Mouse (Mus musculus) midbrain, embryonic 12.5 days (tissue): Measurements from ENCODE around the gene Pno1. TPM values are rescaled to one million over a fixed set of nuclear protein-coding genes. Genes with fewer than 3 reads are reported as not detected.

ENCODE experiments used
- ATAC-seq: fragments of 200-750 bp; cut with Nextera tagmentation; 2 replicates; pipeline ENCODE4 v1.8.0; 2017; ENCODE audit warnings: low read depth, moderate TSS enrichment, moderate library complexity; ENCODE audit not compliant: low FRiP score
- H3K27ac ChIP-seq: fragments of 300-500 bp; sonication (generic); replicated peaks from 2 replicates; pipeline ENCODE4 v1.5.1; 2016; ENCODE audit warnings: mild to moderate bottlenecking
- H3K27me3 ChIP-seq: fragments of 300-500 bp; sonication (generic); 2 replicates; pipeline ENCODE4 v1.6.1; 2016; ENCODE audit warnings: mild to moderate bottlenecking
- H3K36me3 ChIP-seq: fragments of 300-500 bp; sonication (generic); 2 replicates; pipeline ENCODE4 v1.6.1; 2016
- H3K4me1 ChIP-seq: fragments of 300-500 bp; sonication (generic); 2 replicates; pipeline ENCODE4 v1.6.1; 2016
- H3K4me2 ChIP-seq: fragments of 300-500 bp; sonication (generic); replicated peaks from 2 replicates; pipeline ENCODE4 v1.6.1; 2016; ENCODE audit warnings: mild to moderate bottlenecking, moderate library complexity
- H3K4me3 ChIP-seq: fragments of 300-500 bp; sonication (generic); 2 replicates; pipeline ENCODE4 v1.5.1; 2016; ENCODE audit warnings: mild to moderate bottlenecking
- H3K9ac ChIP-seq: fragments of 300-500 bp; sonication (generic); replicated peaks from 2 replicates; pipeline ENCODE4 v1.6.1; 2016; ENCODE audit warnings: mild to moderate bottlenecking, moderate library complexity
- H3K9me3 ChIP-seq: fragments of 300-500 bp; sonication (generic); 2 replicates; pipeline ENCODE4 v1.6.1; 2016; ENCODE audit warnings: mild to moderate bottlenecking
- WGBS: fragments of 180-500 bp; shearing (Covaris S2); methylation state at CpG from one replicate; pipeline ENCODE4 v1.1.7; 2016; 5-methylcytosine and 5-hydroxymethylcytosine counted together
- polyA plus RNA-seq: library from polyadenylated mRNA; unstranded; fragments of >200 nt; fragmentation: Nextera tagmentation; extraction: Ambion mirVana; gene quantifications from 2 replicates; pipeline ENCODE4 v1.2.1, GENCODE M21; 2016

The Pno1 gene
- polyA plus RNA-seq, 1 experiment from 2014 or later = 74.9 TPM

- H3K4me3 ChIP-seq = no peak overlapping the region
- ATAC-seq = no peak
- WGBS = 85% methylated on average over 6 of the region's 6 CpGs
- peaks cover 37% of the 10 kb centered on the region for H3K36me3 ChIP-seq
- no peak overlapping the region for H3K9ac ChIP-seq
- no peaks in the 10 kb centered on the region for H3K9me3 ChIP-seq
- H3K27ac ChIP-seq = no peak overlapping the region
- no peaks in the 10 kb centered on the region for H3K4me1 ChIP-seq
- no peak overlapping the region for H3K4me2 ChIP-seq
- H3K27me3 ChIP-seq = no peaks in the 10 kb centered on the region
Measured at GRCm38 (mm10) chr11:17202481-17202880, 8.9 kb downstream of the Pno1 start.

- Histone ChIP-seq H3K4me2 (no peak overlapping the region), H3K27me3 (no peaks in the 10 kb centered on the region), H3K27ac (no peak overlapping the region), H3K4me3 (no peak overlapping the region), H3K36me3 (peaks cover 43% of the 10 kb centered on the region), H3K9me3 (no peaks in the 10 kb centered on the region), H3K9ac (no peak overlapping the region), H3K4me1 (no peaks in the 10 kb centered on the region)
- ATAC-seq = no peak
- WGBS = 97% methylated on average over 4 of the region's 4 CpGs
Measured at GRCm38 (mm10) chr11:17200936-17201335, 10.4 kb downstream of the Pno1 start.

DNA sequence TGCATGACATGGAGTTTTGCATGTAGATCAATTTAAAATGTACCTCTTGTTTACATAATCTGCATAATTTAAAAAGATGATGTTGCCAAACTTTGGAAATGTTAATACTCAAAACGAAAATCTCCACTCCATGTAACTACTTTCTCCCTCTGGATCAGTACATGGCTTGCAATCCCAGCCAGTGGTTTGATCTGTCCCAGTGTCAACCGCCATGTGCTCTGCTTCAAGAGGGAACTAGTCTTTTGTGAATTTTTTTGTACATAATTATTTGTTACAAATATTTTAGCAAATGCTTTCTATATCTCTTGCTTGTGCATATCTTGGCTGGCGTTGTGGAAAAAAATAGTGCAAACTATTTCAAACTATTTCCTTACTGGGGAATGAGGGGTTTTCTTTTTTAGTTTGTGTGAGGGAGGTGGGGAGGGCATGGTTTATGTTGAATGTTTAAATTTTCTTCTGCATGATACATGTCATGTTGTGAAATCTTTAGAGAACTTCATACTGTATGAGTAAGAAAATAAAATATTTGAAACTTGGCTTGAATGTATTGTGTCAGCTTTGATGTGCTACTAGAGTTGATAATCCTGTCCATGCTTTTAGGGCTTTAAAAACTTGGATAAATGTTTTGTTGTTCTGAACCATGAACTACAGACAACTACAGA lies 11.4 kb downstream of the Pno1 start:
- Histone ChIP-seq H3K4me3 (no peak overlapping the region), H3K27ac (no peak overlapping the region), H3K4me1 (no peaks in the 10 kb centered on the region), H3K9ac (no peak overlapping the region), H3K4me2 (no peak overlapping the region), H3K9me3 (no peaks in the 10 kb centered on the region), H3K27me3 (no peaks in the 10 kb centered on the region), H3K36me3 (peaks cover 46% of the 10 kb centered on the region)
- ATAC-seq = no peak
- WGBS = 92% methylated on average over 3 of the region's 3 CpGs

- Histone ChIP-seq H3K36me3 (peaks cover 48% of the 10 kb centered on the region), H3K9ac (no peak overlapping the region), H3K4me3 (no peak overlapping the region), H3K4me2 (no peak overlapping the region), H3K27me3 (no peaks in the 10 kb centered on the region), H3K4me1 (no peaks in the 10 kb centered on the region), H3K27ac (no peak overlapping the region), H3K9me3 (no peaks in the 10 kb centered on the region)
- 96% methylated on average over 5 of the region's 5 CpGs for WGBS
- no peak for ATAC-seq
Measured at GRCm38 (mm10) chr11:17199170-17199569, 12.2 kb downstream of the Pno1 start.

DNA sequence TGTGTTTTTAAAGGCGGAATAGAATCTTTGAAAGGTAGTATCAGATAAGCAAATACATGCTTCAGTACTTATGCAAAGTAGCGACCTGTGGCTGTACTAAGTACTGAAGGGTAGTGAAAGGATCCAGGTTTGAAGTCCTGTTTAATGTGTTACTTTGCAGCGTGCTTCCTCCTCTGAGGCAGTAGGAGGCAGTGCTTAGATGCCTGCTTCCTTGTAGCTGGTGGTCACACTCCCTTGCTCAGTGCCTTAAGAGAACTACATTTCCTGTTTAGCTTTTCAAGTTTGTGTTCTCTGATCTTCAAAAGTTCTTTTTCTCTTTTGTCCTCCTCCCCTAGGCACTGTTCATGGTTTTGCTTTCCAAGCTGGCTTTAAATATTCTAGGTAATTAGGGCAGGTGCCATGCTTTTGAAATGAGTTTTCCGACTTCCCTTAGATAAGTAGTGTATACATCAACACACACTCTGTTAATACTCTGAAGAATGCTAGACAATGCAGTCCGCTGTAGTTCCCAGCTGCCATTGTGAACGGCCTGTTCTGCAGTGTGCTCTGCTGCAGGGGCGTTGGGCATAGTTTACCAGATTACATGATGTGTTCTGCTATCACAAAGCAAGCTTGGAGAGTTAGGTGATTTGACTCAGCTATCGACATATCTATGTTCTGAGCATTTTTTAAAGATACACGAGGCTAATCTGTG lies 19.1 kb downstream of the Pno1 start:
- Histone ChIP-seq H3K27me3 (no peaks in the 10 kb centered on the region), H3K27ac (peak overlapping the region; percentile 52; the same call in 1 of the 2 replicates), H3K4me2 (no peak overlapping the region), H3K9me3 (no peaks in the 10 kb centered on the region), H3K4me1 (0 out of 2 replicates have a peak, but pooled peaks cover 7% of the 10 kb centered on the region), H3K4me3 (no peak overlapping the region), H3K9ac (no peak overlapping the region), H3K36me3 (peaks cover 28% of the 10 kb centered on the region)
- 47% methylated on average over 9 of the region's 9 CpGs for WGBS
- peak; percentile 64 for ATAC-seq

DNA sequence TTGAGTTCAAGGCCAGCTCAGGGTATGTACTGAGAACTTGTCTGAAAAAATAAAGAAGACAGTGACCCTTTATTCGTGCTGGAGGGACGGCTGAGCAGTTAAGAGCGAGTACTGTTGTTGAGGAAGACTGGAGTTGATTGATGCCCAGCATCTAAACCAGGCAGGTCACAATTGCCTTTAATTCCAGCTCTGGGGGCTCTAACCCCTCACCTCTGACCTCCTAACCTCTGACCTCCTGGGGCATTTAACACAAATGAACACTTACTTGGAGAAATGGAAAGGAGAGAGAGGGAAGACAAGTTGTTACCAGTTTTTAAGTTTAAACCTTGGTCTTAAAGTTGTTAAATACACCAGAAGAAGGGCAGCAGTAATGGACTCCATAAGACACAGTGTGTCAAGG lies 22.6 kb downstream of the Pno1 start:
- ATAC-seq = no peak
- Histone ChIP-seq H3K4me2 (no peak overlapping the region), H3K4me3 (no peak overlapping the region), H3K9ac (no peak overlapping the region), H3K4me1 (0 out of 2 replicates have a peak, but pooled peaks cover 7% of the 10 kb centered on the region), H3K27me3 (no peaks in the 10 kb centered on the region), H3K9me3 (no peaks in the 10 kb centered on the region), H3K27ac (no peak overlapping the region), H3K36me3 (no peaks in the 10 kb centered on the region)
- 42% methylated on average over 3 of the region's 3 CpGs for WGBS

GRCm38 (mm10) chr11:17187649-17188048 lies 23.7 kb downstream of the Pno1 start:
- no peak overlapping the region for H3K4me3 ChIP-seq
- ATAC-seq = no peak
- WGBS = 86% methylated on average over 3 of the region's 3 CpGs

DNA sequence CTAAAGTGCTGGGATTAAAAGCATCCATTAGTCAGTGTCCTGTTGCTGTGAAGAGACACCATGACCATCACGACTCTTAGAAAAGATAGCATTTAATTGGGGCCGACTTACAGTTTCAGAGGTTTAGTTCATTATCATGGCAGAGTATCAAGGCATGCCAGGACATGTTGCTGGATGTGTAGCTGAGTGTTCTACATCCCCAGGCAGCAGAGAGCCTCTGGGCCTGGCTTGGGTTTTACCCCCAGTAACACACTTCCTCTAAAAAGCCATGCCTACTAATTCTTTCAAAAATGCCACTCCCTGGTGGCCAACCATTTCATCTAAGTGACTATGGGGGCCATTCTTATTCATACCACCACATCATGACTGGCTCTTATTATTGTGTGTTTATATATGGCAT lies 28.2 kb downstream of the Pno1 start:
- H3K4me1 ChIP-seq = no peaks in the 10 kb centered on the region
- no peak overlapping the region for H3K4me2 ChIP-seq
- H3K9ac ChIP-seq = no peak overlapping the region
- ATAC-seq = no peak
- H3K9me3 ChIP-seq = no peaks in the 10 kb centered on the region
- no peak overlapping the region for H3K4me3 ChIP-seq
- H3K27ac ChIP-seq = no peak overlapping the region
- WGBS = 94% methylated on average over 2 of the region's 2 CpGs
- peaks cover 8% of the 10 kb centered on the region; the same call in 1 of the 2 replicates for H3K36me3 ChIP-seq
- H3K27me3 ChIP-seq = no peaks in the 10 kb centered on the region

More at GRCm38 (mm10) chr11:17187649-17188048, 23.7 kb downstream of the Pno1 start:
- H3K4me2 ChIP-seq = no peak overlapping the region
- peaks cover 8% of the 10 kb centered on the region; the same call in 1 of the 2 replicates for H3K36me3 ChIP-seq
- no peaks in the 10 kb centered on the region for H3K9me3 ChIP-seq
- no peak overlapping the region for H3K9ac ChIP-seq
- H3K27me3 ChIP-seq = no peaks in the 10 kb centered on the region
- no peak overlapping the region for H3K27ac ChIP-seq
- H3K4me1 ChIP-seq = 0 out of 2 replicates have a peak, but pooled peaks cover 6% of the 10 kb centered on the region

GRCm38 (mm10) chr11:17181807-17182206 lies 29.6 kb downstream of the Pno1 start, which contains the start of gene Wdr92:
TSS of gene Wdr92 (plus strand) at chr11:17182107.
- Histone ChIP-seq H3K4me1 (no peaks in the 10 kb centered on the region), H3K4me3 (no peak within 1 kb of the TSS), H3K4me2 (no peak within 1 kb of the TSS), H3K9me3 (no peaks in the 10 kb centered on the region), H3K36me3 (peaks cover 8% of the 10 kb centered on the region; the same call in 1 of the 2 replicates), H3K9ac (no peak within 1 kb of the TSS), H3K27me3 (no peaks in the 10 kb centered on the region), H3K27ac (no peak within 1 kb of the TSS)
- WGBS = 87% methylated on average over 3 of the region's 3 CpGs
- no peak for ATAC-seq

DNA sequence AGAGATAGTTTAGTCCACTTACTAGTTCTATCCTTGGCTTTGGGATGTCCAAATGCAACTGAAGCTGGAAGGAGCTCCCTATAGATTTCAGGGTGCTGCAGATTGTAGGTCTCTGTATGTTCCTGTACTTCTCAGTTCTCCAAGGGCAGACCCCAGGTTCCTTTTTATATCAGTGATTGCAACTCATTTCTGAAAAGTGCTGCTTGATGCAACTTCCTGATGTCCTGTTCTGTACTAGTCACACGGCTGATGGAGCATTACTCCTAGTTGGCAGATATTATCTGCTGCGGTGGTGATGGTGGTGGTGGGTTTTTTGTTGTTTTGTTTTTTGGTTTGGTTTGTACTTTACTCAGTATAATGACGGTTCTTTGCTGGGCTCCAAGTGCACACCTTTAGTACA lies 30.6 kb downstream of the Pno1 start:
- H3K36me3 ChIP-seq = peaks cover 8% of the 10 kb centered on the region; the same call in 1 of the 2 replicates
- 88% methylated on average over 3 of the region's 3 CpGs for WGBS
- no peaks in the 10 kb centered on the region for H3K4me1 ChIP-seq

GRCm38 (mm10) chr11:17176638-17177037 lies 34.7 kb downstream of the Pno1 start:
- ATAC-seq = no peak
- 100% methylated on average over 1 of the region's 1 CpGs for WGBS
- Histone ChIP-seq H3K27ac (no peak overlapping the region), H3K9me3 (0 out of 2 replicates have a peak, but pooled peaks cover 9% of the 10 kb centered on the region), H3K36me3 (peaks cover 8% of the 10 kb centered on the region; the same call in 1 of the 2 replicates), H3K4me3 (no peak overlapping the region), H3K9ac (no peak overlapping the region), H3K4me2 (no peak overlapping the region), H3K4me1 (no peaks in the 10 kb centered on the region), H3K27me3 (no peaks in the 10 kb centered on the region)

More for the DNA sequence above, 30.6 kb downstream of the Pno1 start:
- Histone ChIP-seq H3K4me3 (no peak overlapping the region), H3K27ac (no peak overlapping the region), H3K27me3 (no peaks in the 10 kb centered on the region), H3K4me2 (no peak overlapping the region), H3K9me3 (no peaks in the 10 kb centered on the region), H3K9ac (no peak overlapping the region)
- ATAC-seq = no peak

DNA sequence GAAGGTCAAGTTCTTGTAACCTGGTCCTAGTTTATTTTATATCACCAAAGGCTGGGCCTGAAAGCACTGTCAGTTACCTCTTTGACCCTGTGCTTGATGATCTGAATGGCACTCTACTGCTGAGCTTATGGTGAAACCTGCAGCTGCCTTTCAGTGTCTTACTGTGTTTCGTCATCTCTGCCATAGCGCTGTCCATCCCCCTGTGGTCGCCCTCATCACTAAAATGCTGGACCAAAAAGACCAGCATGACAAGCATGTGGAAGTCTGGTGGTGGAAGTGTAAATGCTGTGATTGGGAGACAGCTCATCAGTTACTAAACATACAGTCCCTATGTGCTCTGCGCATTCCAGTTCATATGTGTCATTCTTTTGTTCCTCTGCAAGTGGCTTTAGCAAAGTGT lies 39.1 kb downstream of the Pno1 start:
- Histone ChIP-seq H3K27me3 (no peaks in the 10 kb centered on the region), H3K4me2 (no peak overlapping the region), H3K9me3 (0 out of 2 replicates have a peak, but pooled peaks cover 9% of the 10 kb centered on the region), H3K9ac (no peak overlapping the region), H3K27ac (no peak overlapping the region), H3K36me3 (peaks cover 8% of the 10 kb centered on the region; the same call in 1 of the 2 replicates), H3K4me3 (no peak overlapping the region), H3K4me1 (no peaks in the 10 kb centered on the region)
- no peak for ATAC-seq
- 96% methylated on average over 4 of the region's 4 CpGs for WGBS
